Mouse (Mus musculus) cerebellum, postnatal 14 days (tissue): ENCODE results near the gene Tspan33.

ENCODE experiments used
- DNase-seq, 2 experiments: peaks; one replicate each; pipeline ENCODE4 v3.0.0; 2021; ENCODE audit warnings: mixed read lengths in 2 of 2

The Tspan33 gene

DNA sequence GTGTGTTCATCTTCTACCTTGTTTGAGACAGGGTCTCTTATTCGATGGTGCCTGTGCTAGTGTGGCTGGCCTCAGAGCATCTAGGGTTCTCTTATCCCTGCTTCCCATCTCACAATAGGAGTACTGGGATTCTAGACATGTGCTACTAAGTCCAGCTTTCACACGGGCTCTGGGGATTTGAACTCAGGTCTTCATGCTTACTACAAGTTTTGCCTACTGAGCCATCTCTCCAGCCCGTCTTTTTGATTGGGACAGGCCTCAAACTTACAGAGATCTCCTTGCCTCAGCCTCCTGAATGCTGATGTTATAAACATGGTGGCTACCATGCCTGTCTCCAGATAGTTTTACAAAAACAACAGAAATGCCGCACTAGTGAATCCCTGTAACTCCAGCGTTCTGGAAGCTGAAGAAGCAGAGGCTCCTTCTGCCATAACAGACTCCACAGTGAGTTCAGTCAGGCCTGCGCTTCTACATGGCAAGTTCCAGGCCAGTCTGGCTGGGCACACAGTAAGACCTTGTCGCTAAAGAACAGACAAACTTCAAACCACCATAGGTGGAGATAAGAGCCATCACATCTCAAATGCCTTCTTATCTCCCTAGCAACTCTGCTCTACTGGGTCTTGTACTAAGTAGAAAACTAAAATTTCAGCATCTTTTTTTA is 5.2 kb downstream of the Tspan33 start:
- DNase-seq = no peak

DNA sequence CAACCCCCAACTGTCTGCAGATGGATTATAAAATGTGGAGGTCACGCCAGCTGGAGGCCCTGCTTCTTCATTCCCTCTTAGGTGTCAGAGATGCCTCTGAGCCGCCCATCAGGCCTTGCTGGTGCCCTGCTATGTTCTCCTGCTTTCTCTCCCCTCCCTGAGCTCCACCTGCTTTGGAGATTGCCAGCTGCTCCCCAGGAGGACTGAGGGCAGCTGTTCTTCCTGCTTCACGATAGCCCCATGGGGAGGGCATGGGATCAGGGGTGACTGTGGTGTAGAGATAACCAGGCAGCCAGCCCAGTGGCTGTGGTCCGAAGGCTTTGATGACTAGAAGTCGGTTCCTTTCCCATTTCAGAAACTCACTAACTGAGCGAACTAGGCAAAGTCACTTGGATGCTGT is 7.0 kb downstream of the Tspan33 start:
- DNase-seq = no peak

DNA sequence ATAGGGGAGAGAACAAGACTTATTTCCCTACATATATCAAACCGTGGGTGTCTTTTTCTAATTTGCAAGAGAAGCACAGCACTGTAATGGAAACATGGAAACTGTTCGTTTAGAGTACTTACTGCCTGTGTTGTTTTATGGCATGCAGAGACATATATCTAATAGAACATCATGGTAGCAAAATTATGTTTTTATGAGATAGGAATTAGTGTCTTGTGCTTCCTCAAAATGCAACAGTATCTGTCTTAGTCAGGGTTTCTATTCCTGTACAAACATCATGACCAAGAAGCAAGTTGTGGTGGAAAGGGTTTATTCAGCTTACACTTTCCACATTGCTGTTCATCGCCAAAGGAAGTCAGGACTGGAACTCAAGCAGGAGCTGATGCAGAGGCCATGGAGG is 8.1 kb downstream of the Tspan33 start:
- DNase-seq = no peak

DNA sequence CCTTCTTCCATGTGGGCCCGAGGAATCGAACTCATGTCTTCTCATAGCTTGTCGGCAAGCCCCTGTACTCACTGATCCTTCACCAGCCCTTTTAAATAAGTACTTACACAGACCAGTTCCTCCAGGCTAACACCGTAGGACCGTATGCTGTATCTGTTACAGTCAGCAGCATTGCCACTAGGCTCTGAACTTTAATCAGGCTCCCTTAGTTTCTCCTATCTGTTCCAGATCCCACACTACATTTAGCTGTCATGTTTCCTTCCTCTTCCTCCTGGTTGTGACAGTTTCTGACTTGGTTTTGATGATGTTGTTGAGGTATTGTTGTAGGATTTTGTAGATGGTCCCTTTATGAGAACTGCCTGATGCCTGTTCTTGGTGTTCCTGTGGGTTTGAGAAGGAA is 10.1 kb downstream of the Tspan33 start:
- DNase-seq = no peak

DNA sequence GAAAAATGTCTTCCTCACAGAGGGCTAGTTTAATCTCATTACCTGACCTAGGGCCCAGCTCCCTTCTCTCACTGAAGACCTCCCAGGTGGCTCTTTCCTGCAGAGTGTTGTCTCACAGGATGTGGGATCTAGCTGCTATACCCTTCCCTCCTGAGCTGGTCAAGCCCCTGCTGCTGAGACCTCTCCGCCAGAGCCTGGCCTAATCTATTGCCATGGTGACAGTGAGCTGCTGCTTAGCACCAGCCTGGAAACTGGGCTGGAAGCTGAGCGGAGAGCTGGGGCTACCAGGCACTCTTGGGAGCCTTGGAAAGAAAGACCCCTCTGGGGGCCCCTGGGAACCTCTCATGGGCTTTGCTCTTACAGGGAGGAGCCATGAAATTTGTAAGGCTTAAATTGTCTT is 13.9 kb downstream of the Tspan33 start:
- peak in 1 of 2 experiments; percentile 21 for DNase-seq

DNA sequence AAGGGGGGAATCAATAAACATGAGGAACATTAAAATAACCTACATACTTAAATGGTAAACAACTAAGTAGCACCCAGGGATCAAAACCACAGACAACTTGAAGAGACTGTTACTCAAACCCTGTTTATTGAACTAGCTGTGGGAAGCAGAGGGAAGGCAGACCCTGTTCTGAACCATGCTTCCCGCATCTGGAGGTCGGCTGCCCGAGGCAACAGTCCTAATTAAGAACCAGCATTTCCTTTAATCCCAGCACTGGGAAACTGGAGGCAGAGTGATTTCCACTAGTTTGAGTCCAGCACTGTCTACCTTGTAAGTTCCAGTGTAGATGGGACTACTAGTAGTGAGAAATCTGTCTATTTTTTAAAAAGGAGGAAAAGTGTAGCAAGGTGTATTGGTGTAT is 17.3 kb downstream of the Tspan33 start:
- DNase-seq = no peak

DNA sequence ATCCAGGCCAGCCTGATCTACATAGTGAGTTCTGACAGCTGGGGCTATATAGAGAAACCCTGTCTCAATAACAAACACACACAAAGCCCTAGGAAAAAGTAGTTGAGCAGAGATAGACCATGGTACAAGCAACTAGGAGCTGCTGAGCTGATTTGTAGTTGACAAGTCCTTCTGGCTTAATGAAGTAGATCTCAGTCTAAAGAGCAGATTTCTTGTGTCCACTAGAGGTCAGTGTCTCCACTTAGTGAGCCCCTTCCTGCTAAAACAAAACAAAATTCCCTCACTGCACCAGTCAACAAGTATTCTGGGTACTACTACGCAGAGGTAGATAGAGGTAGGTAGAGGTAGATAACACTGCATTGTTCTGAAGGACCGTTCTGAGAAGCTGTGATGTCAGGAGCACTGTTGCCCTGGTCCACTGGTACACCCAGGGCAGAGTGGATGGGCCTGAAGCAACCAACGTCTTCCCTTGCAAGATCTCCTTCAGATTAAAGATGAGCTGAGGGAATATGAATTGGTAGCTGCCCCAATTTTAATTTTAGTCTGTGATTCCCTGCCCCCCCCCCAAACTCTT is 18.1 kb downstream of the Tspan33 start:
- DNase-seq = peak; percentile 59 to 74

DNA sequence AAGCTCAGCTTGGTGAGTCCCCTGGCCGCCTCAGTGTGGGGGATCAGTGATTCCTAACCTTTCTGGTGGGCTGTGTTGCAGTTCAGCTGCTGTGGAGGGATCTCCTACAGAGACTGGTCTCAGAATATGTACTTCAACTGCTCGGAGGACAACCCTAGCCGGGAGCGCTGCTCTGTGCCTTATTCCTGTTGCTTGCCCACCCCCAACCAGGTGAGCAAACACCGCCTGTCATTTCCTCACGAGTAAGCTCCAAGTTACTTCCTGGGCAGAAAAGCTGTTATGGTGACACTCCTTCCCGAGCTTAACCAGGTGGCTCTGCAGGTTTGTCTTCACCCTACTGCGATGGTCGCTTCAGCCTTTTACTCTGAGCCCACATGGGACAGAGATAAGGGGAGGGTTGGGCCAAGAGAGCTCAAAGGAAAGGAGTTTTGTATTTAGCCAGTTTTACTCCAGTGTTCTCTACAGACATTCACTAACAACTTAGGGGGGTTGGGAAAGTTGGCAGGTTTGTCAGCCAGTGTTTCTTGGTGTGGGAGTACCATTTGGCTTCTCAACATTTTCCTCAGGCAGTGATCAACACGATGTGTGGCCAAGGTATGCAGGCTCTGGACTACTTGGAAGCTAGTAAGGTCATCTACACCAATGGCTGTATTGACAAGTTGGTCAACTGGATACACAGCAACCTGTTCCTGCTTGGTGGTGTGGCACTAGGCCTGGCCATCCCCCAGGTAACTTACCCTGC is 22.8 kb downstream of the Tspan33 start:
- no peak for DNase-seq

DNA sequence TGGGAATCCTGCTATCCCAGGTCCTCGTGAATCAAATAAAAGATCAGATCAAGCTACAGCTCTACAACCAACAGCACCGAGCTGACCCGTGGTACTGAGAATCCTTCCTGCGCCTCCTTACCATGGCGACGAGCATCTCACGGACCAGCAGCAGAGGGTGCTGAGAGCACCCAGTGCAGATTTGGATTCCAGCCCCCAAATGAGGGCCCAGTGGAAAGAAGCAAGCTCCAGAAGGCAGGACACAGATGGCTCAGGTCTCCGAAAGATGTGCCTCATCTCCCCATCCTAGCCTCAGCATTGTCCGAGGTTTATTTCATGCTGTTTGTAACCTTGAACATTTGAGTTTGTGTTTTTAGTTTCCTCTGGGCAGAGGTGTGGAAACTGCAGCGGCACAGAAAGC is 23.5 kb downstream of the Tspan33 start:
- peak in 1 of 2 experiments; percentile 45 for DNase-seq

DNA sequence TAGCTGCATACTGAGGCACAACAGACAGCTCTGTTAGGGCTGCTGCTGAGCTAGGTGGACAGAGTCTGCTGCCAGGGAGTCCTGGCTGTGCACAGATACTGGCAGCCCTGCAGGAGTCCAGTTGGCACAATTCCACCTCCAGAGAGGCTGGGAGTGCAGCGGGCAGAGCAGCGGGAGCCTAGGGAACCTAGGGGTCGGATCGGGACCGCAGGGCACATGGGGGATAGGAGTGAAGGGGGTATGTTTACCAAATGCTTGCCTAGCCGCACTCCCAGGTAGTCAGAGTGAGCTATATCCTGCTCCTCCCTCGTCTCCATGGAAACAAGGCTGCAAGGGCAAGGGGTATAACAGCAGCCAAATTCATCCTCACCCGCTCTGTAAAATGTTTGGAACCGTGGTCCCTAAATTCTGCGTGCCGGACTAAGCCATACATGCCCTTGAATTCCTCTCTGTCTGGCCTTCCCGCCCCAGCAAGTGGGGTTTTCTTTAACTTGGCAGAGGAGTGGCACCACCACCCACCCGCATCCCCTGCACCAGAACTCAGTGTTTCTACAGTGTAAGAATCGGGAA is 24.0 kb downstream of the Tspan33 start:
- DNase-seq = peak; percentile 67 to 73

DNA sequence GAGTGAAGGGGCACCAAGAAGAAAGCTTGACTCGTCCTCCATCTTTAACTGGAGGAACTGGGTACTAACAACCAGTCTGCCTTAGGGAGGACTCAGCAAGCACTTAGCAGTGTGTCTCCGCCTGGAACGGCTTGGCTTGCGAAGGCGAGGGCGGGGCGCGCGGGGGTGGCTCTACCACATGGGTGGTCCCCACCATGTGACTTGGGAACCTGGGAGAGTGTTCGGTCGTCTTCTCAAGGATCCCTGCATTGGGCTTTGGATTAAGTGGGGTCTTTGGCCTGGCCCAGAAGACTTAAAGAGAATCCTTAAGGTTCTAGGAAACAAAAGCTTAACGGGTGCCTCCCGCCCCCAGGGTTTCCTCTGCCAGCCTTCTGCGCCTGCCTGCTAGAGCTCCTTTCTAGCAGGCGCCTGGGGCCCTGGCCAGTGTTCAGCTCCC is 24.9 kb downstream of the Tspan33 start:
- peak; percentile 84 to 86 for DNase-seq

DNA sequence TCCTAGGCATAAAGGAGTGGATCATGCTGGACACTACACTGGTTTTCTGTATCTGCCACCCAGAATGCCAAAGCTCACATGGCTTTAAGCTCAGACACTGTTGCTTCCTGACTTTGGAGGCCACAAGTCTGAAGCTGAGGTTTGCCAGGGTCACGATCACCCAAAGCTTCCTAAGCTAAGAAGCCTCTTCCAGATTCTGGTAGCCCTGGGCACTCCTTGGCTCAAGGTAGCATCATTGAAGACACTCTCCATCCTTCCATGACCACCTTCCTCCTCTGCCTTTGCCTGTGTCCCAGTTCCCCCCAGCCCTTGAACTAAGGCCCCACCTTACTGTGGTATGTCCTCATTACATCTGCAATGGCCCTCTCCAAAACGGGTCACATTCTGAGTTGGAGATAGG is 27.9 kb downstream of the Tspan33 start:
- no peak for DNase-seq

DNA sequence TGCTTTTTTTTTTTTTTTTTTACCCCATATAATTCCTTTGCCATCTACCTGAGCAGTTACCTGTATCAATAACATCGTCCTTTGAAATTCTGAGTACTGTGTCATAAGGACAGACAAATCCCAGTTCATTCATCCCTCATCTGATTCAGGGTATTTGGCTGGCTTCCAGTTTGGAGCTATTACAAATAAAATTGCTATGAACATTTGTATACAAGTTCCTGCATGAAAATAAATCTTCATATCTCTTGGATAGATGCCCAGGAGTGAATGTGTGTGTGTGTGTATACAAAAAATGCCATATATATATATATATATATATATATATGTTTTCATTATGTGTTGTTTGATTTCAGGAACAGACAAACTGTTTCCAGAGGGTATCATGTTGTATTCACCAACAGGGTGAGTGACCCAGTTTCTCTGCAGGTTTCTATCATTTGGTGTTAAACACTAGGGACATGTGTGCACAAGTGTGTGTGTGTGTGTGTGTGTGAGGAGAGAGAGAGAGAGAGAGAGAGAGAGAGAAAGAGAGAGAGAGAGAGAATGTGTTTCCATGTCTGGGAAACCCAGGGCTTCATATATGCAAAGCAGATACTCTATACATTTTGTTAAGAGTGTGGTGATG is 32.7 kb downstream of the Tspan33 start:
- DNase-seq = no peak

DNA sequence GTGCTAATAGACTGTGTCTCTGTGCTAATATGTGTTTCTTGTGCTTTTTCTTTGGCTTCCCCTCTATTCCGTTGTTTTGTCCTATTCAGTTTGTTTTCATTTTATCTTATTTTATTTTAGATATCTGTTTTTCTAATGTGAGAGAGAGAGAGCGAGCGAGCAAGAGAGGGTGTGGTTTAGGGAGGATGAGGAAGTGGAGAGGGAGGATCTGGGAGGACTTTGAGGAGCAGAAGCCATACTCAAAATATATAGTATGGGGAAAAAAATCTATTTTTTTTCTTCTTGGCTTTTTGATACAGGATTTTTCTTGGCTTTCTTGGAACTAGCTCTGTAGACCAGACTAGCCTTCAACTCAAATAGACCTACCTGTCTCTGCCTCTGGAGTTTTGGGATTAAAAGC is 34.0 kb downstream of the Tspan33 start:
- no peak for DNase-seq

DNA sequence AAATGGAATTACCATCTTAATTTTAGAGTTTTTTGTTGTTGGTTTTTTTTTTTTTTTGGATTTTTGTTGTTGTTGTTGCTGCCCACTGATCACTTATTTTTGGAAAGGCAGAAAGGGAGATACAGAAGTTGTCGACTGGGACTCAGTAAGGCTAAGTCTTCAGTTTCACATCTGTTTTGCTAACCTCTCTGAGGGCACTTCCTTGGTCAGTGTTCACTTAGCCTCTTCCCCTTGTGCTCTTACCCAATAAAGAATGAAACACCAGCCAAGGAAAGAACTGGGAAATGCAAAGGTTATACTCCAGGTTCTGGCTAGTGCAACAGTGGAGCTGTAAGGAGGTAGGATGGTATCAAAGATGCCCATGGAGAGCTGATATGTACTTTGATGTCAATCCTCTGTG is 35.5 kb downstream of the Tspan33 start:
- DNase-seq = no peak

DNA sequence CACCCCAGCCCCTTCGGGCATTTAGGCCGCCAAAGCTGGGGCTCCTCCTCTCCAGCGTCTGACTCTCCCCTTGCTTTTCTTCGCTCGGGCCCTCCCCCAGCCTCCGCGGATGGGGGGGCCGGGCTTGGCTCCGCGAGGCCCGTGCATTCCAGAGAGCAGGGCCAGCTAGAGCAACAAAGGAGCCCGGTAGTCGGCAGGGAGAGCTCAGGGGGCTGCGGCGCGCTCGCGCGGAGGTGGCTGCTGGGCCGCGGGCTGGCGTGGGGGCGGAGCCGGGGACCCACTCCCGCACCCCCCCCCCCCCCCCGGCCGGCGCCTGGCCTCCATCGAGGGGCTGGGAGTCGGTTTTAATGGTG is 41.3 kb downstream of the Tspan33 start, which contains the start of gene Smo:
TSS of gene Smo (plus strand) at position 168 of the 353 bp plus-strand sequence.
- peak; percentile 57 to 60 for DNase-seq

DNA sequence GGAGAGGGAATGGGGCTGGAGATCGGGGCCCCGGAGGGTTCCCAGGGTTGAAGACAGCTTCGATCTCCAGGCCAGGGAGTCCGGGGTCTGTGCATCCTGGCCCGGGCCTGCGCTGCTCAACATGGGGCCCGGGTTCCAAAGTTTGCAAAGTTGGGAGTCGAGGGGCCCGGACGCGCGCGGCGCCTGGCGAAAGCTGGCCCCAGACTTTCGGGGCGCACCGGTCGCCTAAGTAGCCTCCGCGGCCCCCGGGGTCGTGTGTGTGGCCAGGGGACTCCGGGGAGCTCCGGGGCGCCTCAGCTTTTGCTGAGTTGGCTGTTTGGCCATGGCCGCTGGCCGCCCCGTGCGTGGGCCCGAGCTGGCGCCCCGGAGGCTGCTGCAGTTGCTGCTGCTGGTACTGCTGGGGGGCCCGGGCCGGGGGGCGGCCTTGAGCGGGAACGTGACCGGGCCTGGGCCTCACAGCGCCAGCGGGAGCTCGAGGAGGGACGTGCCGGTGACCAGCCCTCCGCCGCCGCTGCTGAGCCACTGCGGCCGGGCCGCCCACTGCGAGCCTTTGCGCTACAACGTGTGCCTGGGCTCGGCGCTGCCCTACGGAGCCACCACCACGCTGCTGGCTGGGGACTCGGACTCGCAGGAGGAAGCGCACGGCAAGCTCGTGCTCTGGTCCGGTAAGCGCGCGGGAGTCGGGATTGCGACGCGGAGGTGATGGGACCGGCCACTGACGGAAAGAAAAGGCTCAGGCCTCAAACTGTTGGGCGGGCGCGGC is 41.8 kb downstream of the Tspan33 start:
- peak; percentile 50 to 55 for DNase-seq

DNA sequence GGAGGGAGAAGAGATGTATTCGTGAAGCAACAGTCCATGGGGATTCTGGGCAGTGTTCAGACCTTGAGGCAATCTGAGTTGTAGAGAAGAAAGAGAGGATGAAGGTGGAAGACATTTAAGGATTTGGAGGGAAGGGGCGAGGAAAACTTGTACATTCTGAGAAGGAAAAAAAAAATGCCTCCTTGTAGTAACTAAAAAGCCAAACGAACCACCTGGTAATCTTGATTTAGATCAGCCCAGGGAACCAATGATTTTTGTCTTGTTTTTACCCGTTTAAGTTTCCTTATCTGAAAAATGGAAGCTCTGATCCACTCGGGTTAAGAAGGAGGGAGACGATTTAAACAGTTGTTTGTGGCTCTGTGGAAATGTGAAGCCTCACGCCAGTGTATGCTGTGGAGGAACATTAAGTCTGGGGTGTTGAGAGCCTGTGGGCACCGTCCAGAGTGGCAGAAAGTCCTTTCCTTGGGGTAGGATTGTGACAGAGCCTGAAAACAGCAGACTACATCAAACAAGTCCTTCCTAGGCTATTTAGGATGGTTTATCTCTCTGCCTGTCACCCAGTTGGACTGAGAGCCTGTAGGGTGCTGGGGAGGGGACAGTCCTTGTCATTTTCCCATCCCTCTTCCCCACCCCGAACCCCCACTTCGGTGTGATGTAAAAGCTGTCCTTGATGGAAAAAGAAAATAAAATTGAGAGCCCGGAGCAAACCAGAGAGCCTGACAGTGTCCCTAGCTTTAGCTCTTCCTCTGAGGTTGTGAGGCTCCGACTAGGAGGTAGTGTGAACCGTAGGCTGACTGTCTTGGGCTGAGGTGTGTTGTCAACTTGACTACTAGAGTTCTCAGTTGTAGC is 42.8 kb downstream of the Tspan33 start:
- DNase-seq = no peak

DNA sequence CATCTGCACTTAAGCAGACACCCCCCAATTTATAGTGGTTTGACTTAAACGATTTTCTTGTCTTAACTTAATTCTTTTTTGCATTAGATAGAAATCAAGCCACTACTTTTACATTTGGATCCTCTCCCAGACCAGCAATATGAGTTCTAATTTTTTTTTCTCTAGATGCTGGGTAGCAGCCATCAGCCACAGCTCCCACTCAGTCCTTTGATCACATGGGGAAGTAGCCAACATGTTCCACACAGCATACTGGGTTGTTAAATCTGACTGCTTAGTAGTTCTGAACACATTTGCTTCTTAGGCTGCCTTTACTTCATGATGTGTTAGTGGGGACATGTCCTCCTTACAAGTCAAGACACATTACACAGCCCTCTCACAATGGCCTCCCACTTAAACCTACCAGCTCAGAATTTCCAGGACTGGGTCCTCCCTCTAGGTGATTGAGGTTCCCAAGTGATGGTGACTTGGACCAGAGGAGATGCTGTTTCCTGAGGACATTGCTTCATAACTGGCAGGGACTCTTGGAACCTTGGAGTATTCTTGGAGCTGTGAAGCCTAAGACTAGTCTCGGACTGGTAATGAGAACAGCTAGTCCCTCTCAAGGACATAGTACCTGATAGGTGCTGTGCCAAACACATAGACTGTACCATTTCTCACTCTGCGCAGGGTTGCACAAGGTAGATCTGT is 57.6 kb downstream of the Tspan33 start:
- no peak for DNase-seq

DNA sequence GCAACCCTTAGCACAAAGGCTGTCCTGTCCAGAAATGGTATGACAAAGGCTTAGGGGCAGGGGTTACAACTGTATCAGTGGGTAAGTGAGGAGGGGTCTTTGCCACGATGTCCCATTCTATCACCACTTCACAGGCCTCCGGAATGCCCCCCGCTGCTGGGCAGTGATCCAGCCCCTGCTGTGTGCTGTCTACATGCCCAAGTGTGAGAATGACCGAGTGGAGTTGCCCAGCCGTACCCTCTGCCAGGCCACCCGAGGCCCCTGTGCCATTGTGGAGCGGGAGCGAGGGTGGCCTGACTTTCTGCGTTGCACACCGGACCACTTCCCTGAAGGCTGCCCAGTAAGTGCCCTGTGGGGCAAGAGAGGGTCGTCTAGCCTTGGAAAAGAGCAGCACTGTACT is 59.3 kb downstream of the Tspan33 start:
- DNase-seq = peak in 1 of 2 experiments; percentile 38

DNA sequence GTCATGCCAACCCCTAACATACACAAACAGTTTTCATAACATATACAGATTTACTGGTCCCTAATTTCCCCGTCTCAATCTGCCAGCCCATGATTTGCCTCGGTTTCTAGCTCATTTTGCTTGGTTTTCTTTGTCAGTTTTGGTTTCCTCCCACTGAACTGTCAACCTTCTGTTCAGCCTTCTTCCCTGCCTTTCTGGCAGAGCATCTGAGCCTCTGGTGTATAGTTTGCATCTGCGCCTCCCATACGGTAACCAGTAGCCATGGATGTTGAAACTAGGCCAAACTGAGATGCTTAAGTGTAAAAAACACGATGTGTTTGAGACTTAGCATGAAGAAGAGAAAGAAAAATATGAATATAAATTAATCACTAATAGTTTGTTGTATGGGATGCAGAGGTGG is 62.0 kb downstream of the Tspan33 start:
- no peak for DNase-seq
